Mouse (Mus musculus): ENCODE measurements around the gene Gtf3c5.

DNA sequence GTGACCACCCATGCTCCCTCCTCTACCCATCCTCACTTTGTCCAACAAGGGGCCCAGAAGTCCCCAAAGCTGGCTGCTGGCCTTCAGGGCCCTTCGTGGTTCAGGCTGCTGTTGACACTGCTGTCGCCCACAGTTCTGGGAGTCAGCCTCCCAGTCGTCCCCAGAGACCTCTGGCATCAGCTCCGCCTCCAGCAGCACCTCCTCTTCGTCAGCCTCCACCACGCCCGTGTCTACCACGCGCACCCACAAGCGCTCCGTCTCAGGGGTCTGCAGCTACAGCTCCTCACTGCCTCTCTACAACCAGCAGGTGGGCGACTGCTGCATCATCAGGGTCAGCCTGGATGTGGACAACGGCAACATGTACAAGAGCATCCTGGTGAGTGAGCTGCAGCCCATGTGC is 34.4 kb downstream of the Gtf3c5 start:
- TF ChIP-seq POLR2A (IDR thresholded peaks at IDR 0.05; ENCODE audit: extremely low read depth, insufficient read depth, low read length), result no peak
- no peak for TF ChIP-seq CTCF (IDR thresholded peaks at IDR 0.05; ENCODE audit: extremely low read depth, insufficient read depth, low read length)
